Mouse (Mus musculus) heart, embryonic 16.5 days (tissue): Measurements from ENCODE around the gene Cyp2c67. TPM values are rescaled to one million over a fixed set of nuclear protein-coding genes. Genes with fewer than 3 reads are reported as not detected.
"Not testable (repeated sequence)": the region's sequence is repeated elsewhere in the genome, so short reads cannot be mapped to it uniquely, and the experiment has no call there.

ENCODE experiments used
- ATAC-seq: fragments of 200-750 bp; cut with Nextera tagmentation; replicated peaks from 2 replicates; pipeline ENCODE4 v1.8.0; 2017; ENCODE audit warnings: moderate number of reproducible peaks; ENCODE audit not compliant: insufficient read depth, low FRiP score; ENCODE audit errors: extremely low read depth
- H3K27ac ChIP-seq: fragments of 300-500 bp; sonication (generic); 2 replicates; pipeline ENCODE4 v1.5.1; 2014; ENCODE audit warnings: mild to moderate bottlenecking, low read length, control low read depth, moderate library complexity
- H3K27me3 ChIP-seq: fragments of 300-500 bp; sonication (generic); 2 replicates; pipeline ENCODE4 v1.6.1; 2014; ENCODE audit warnings: low read length, mixed read lengths; ENCODE audit not compliant: control insufficient read depth, insufficient read depth
- H3K36me3 ChIP-seq: fragments of 300-500 bp; sonication (generic); 2 replicates; pipeline ENCODE4 v1.6.1; 2014; ENCODE audit not compliant: control insufficient read depth, insufficient read depth
- H3K4me1 ChIP-seq: fragments of 300-500 bp; sonication (generic); 2 replicates; pipeline ENCODE4 v1.6.1; 2014; ENCODE audit warnings: low read length, mixed read lengths; ENCODE audit not compliant: control insufficient read depth, insufficient read depth
- H3K4me2 ChIP-seq: fragments of 300-500 bp; sonication (generic); 2 replicates; pipeline ENCODE4 v1.6.1; 2014; ENCODE audit warnings: low read depth, mild to moderate bottlenecking, control low read depth, low read length
- H3K4me3 ChIP-seq: fragments of 300-500 bp; sonication (generic); 2 replicates; pipeline ENCODE4 v1.5.1; 2014; ENCODE audit warnings: mild to moderate bottlenecking, control low read depth, low read length
- H3K9ac ChIP-seq: fragments of 300-500 bp; sonication (generic); 2 replicates; pipeline ENCODE4 v1.6.1; 2014; ENCODE audit warnings: low read length, control low read depth
- H3K9me3 ChIP-seq: fragments of 300-500 bp; sonication (generic); replicated peaks from 2 replicates; pipeline ENCODE4 v1.6.1; 2016; ENCODE audit warnings: low read length; ENCODE audit not compliant: control insufficient read depth
- WGBS: fragments of 180-500 bp; shearing (Covaris S2); extraction: QIAGEN DNeasy Blood & Tissue Kit; methylation state at CpG from one replicate; pipeline ENCODE4 v1.1.7; 2014; 5-methylcytosine and 5-hydroxymethylcytosine counted together
- polyA plus RNA-seq: library from polyadenylated mRNA; unstranded; fragments of >200 nt; fragmentation: Nextera tagmentation; extraction: Ambion mirVana; gene quantifications from 2 replicates; pipeline ENCODE4 v1.2.1, GENCODE M21; 2015

Cyp2c67 gene
- not detected in 2 replicates for polyA plus RNA-seq

GRCm38 (mm10) chr19:39648938-39649337 is at the start of gene Cyp2c67:
Gene Cyp2c67, minus strand, starts transcription at chr19:39649051.
- H3K4me3 ChIP-seq = no peak within 1 kb of the TSS
- H3K4me2 ChIP-seq = no peak within 1 kb of the TSS
- no peak within 1 kb of the TSS for H3K27ac ChIP-seq
- H3K9me3 ChIP-seq = peaks cover 5% of the 10 kb centered on the region; the same call in 1 of the 2 replicates
- 85% methylated on average over 1 of the region's 1 CpGs for WGBS
- no peak within 1 kb of the TSS for H3K9ac ChIP-seq
- H3K27me3 ChIP-seq = no peaks in the 10 kb centered on the region
- no peaks in the 10 kb centered on the region for H3K36me3 ChIP-seq
- H3K4me1 ChIP-seq = no peaks in the 10 kb centered on the region
- ATAC-seq = no peak

- H3K4me2 ChIP-seq, H3K4me1 ChIP-seq, H3K9me3 ChIP-seq, H3K9ac ChIP-seq, ATAC-seq, H3K27me3 ChIP-seq, H3K27ac ChIP-seq, H3K36me3 ChIP-seq, H3K4me3 ChIP-seq: not testable (repeated sequence)
Observed at GRCm38 (mm10) chr19:39665650-39666049, 16.8 kb upstream of the Cyp2c67 start.

GRCm38 (mm10) chr19:39652381-39652780 is 3.5 kb upstream of the Cyp2c67 start:
- Histone ChIP-seq H3K4me3 (no peak overlapping the region), H3K4me1 (no peaks in the 10 kb centered on the region), H3K9ac (no peak overlapping the region), H3K27ac (no peak overlapping the region), H3K27me3 (no peaks in the 10 kb centered on the region), H3K4me2 (no peak overlapping the region), H3K9me3 (peaks cover 3% of the 10 kb centered on the region; the same call in 1 of the 2 replicates), H3K36me3 (no peaks in the 10 kb centered on the region)
- 28% methylated on average over 1 of the region's 1 CpGs for WGBS
- no peak for ATAC-seq

DNA sequence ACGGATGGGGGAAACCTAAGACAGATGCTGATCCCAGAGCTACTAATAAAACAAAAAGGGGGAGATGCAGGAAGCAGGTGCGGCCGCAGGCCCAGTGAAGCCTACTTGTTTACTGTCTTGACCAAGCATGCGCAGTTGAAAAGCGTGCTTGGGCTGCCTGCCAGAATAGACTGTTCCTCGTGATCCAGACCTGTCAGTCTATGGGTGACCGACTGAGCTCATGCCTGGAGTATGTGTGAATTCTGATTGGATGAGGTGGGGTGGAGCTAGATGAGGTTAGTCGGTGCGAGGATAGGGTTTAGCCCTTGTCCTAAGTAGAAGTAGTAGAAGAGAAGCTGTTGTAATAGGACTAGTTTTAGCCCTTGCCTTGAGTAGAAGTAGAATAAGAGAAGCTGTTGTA is 1.3 kb downstream of the Cyp2c67 start:
- Histone ChIP-seq H3K9me3 (peaks cover 5% of the 10 kb centered on the region; the same call in 1 of the 2 replicates), H3K36me3 (no peaks in the 10 kb centered on the region), H3K4me2 (no peak overlapping the region), H3K27ac (no peak overlapping the region), H3K9ac (no peak overlapping the region), H3K4me3 (no peak overlapping the region), H3K4me1 (no peaks in the 10 kb centered on the region), H3K27me3 (no peaks in the 10 kb centered on the region)
- ATAC-seq = no peak
- WGBS = 84% methylated on average over 9 of the region's 9 CpGs

- not testable (repeated sequence) for H3K4me3 ChIP-seq, H3K4me1 ChIP-seq, H3K27ac ChIP-seq, H3K27me3 ChIP-seq, H3K9me3 ChIP-seq, ATAC-seq, H3K9ac ChIP-seq, H3K36me3 ChIP-seq, H3K4me2 ChIP-seq
- WGBS = 79% methylated on average over 7 of the region's 7 CpGs
Observed at GRCm38 (mm10) chr19:39644551-39644950, 4.3 kb downstream of the Cyp2c67 start.

Other genes with a start within 250 kb of the Cyp2c67 start
- not detected in 2 replicates for gene Cyp2c38, start 186.0 kb downstream of the Cyp2c67 start, polyA plus RNA-seq
- not detected in 2 replicates for gene Cyp2c39, start 138.2 kb downstream of the Cyp2c67 start, polyA plus RNA-seq
- gene Cyp2c68, start 92.0 kb upstream of the Cyp2c67 start, polyA plus RNA-seq = 0.16 and 0.26 TPM in 2 replicates
- not detected in 2 replicates for gene Cyp2c40, start 163.8 kb upstream of the Cyp2c67 start, polyA plus RNA-seq
- not detected in 2 replicates for gene Cyp2c69, start 237.7 kb upstream of the Cyp2c67 start, polyA plus RNA-seq